ENCODE assay signal across 14 mouse cellular contexts in the genomic region with DNA sequence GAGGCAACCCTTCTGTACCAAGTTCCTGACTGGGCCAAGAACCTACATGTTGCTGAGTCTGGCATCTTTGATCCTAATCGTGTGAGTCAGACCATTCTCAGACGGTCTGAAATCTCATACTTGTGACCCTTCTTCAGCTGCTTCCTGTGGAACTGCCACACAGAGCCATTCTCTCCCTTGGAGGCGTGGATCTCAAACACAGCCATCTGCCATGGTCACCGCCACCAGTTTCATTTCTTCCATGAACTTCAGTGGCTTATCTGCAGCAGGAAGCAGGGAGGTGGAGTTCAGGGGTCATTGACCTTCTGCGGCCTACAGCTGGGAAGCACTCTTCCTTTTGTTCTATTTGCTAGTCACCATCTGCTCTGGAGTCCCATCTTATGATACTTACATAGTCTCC. TPM values are rescaled to one million over a fixed set of nuclear protein-coding genes. Genes with fewer than 3 reads are reported as not detected.
A peak's percentile ranks its signal among the peaks of the same experiment; 100 is the strongest.
DNase-seq lines count a peak whose midpoint lies in the region; ATAC-seq and TF ChIP-seq lines count a peak whose summit lies in the region.
"Had no signal": no experiment of that assay in that cellular context is flagged by ENCODE, and none has a peak within 500 bp of the region (broad histone marks: within the 10 kb centered on the region; RNA-seq: fewer than 3 reads in every experiment).

No protein-coding gene starts in this region.

- H3K4me2 ChIP-seq in heart, embryonic 12.5 days, result no peak overlapping the region
- H3K4me2 ChIP-seq in midbrain, postnatal 0 days (ENCODE audit: low read depth, low read length, poor library complexity, severe bottlenecking), result no peak overlapping the region
- H3K4me2 ChIP-seq: limb, embryonic 12.5 days; neural tube, embryonic 15.5 days had no signal

- no peak overlapping the region for H3K27ac ChIP-seq in heart, adult 2 months
- H3K27ac ChIP-seq in heart, embryonic 12.5 days (ENCODE audit: poor library complexity, severe bottlenecking), result no peak overlapping the region
- H3K27ac ChIP-seq in liver, adult 2 months (replicated peaks; ENCODE audit: insufficient read depth, low read depth, low read length), result no peak overlapping the region
- no peak overlapping the region for H3K27ac ChIP-seq in thymus, adult 2 months (ENCODE audit: control insufficient read depth, insufficient read depth, low read length)
- H3K27ac ChIP-seq in midbrain, postnatal 0 days (ENCODE audit: low read depth, low read length), result no peak overlapping the region
- H3K27ac ChIP-seq: limb, embryonic 12.5 days; neural tube, embryonic 15.5 days had no signal

- H3K27me3 ChIP-seq in heart, adult 2 months (ENCODE audit: control insufficient read depth, insufficient read depth, low read length), result no peaks in the 10 kb centered on the region
- H3K27me3 ChIP-seq in heart, embryonic 12.5 days (replicated peaks), result no peaks in the 10 kb centered on the region
- H3K27me3 ChIP-seq in liver, adult 2 months (ENCODE audit: control insufficient read depth, insufficient read depth, low read length), result no peaks in the 10 kb centered on the region
- no peaks in the 10 kb centered on the region for H3K27me3 ChIP-seq in thymus, adult 2 months (ENCODE audit: control insufficient read depth, insufficient read depth, low read length)
- no peaks in the 10 kb centered on the region for H3K27me3 ChIP-seq in midbrain, postnatal 0 days (ENCODE audit: insufficient read depth, low read length)
- H3K27me3 ChIP-seq: limb, embryonic 12.5 days; neural tube, embryonic 15.5 days had no signal

- intact Hi-C loops in heart, adult 2 months (cut with DNase I), result no loop called here

- TF ChIP-seq EP300 in heart, adult 2 months (IDR thresholded peaks at IDR 0.05; ENCODE audit: insufficient read depth, low read depth, low read length), result 0 out of 2 replicates have a peak, but pooled peaks have one; percentile 11

- WGBS in heart, adult 2 months, result 38% methylated on average over 5 of the region's 5 CpGs
- WGBS in heart, embryonic 12.5 days, result 58% methylated on average over 5 of the region's 5 CpGs
- 62% methylated on average over 5 of the region's 5 CpGs for WGBS in liver, adult 2 months
- 71% methylated on average over 5 of the region's 5 CpGs for WGBS in thymus, adult 2 months
- WGBS in midbrain, postnatal 0 days, result 80% methylated on average over 5 of the region's 5 CpGs

- no peak for ATAC-seq in heart, embryonic 12.5 days (ENCODE audit: insufficient number of reproducible peaks, low FRiP score)
- peak; percentile 86 for ATAC-seq in megakaryocyte progenitor cell, adult 5-6 weeks (replicated peaks; ENCODE audit: poor library complexity)
- no peak for ATAC-seq in midbrain, postnatal 0 days (ENCODE audit: low FRiP score)
- ATAC-seq: forebrain, embryonic 14.5 days had no signal

- H3K4me1 ChIP-seq in heart, adult 2 months (ENCODE audit: control insufficient read depth, insufficient read depth, low read length), result no peaks in the 10 kb centered on the region
- H3K4me1 ChIP-seq in heart, embryonic 12.5 days (replicated peaks), result 0 out of 2 replicates have a peak, but pooled peaks cover 1% of the 10 kb centered on the region
- H3K4me1 ChIP-seq in liver, adult 2 months (ENCODE audit: control insufficient read depth, insufficient read depth, low read length), result no peaks in the 10 kb centered on the region
- H3K4me1 ChIP-seq in thymus, adult 2 months (replicated peaks; ENCODE audit: control insufficient read depth, insufficient read depth, low read length), result no peaks in the 10 kb centered on the region
- no peaks in the 10 kb centered on the region for H3K4me1 ChIP-seq in midbrain, postnatal 0 days (ENCODE audit: insufficient read depth, low read length)
- H3K4me1 ChIP-seq: neural tube, embryonic 15.5 days had no signal

- DNase-seq in heart, adult 2 months, result peak in 1 of 2 experiments; percentile 49
- peak; percentile 58 for DNase-seq in liver, adult 2 months (ENCODE audit: extremely low read depth, low read depth, low spot score)
- DNase-seq in liver, result no peak
- peak; percentile 13 for DNase-seq in embryo, embryonic 11 days
- no peak for DNase-seq in thymus, adult 2 months
- no peak for DNase-seq in midbrain, postnatal 0 days (ENCODE audit: low spot score)
- DNase-seq: gastrocnemius, postnatal 10 days; retina, postnatal 1 day had no signal

- H3K36me3 ChIP-seq in heart, adult 2 months (ENCODE audit: control insufficient read depth, insufficient read depth, low read length), result no peaks in the 10 kb centered on the region
- H3K36me3 ChIP-seq in heart, embryonic 12.5 days, result no peaks in the 10 kb centered on the region
- no peaks in the 10 kb centered on the region for H3K36me3 ChIP-seq in liver, adult 2 months (ENCODE audit: control insufficient read depth, insufficient read depth, low read length)
- H3K36me3 ChIP-seq in thymus, adult 2 months (ENCODE audit: control insufficient read depth, insufficient read depth, low read length), result no peaks in the 10 kb centered on the region
- no peaks in the 10 kb centered on the region for H3K36me3 ChIP-seq in midbrain, postnatal 0 days (ENCODE audit: insufficient read depth, low read length)
- H3K36me3 ChIP-seq: G1E; limb, embryonic 12.5 days; neural tube, embryonic 15.5 days had no signal

- H3K4me3 ChIP-seq in heart, adult 2 months, result no peak overlapping the region
- H3K4me3 ChIP-seq in heart, embryonic 12.5 days, result no peak overlapping the region
- no peak overlapping the region for H3K4me3 ChIP-seq in liver, adult 2 months (ENCODE audit: insufficient read depth, low read depth, low read length)
- no peak overlapping the region for H3K4me3 ChIP-seq in thymus, adult 2 months (ENCODE audit: control insufficient read depth, insufficient read depth, low read length)
- no peak overlapping the region for H3K4me3 ChIP-seq in midbrain, postnatal 0 days (ENCODE audit: low read depth, low read length)
- H3K4me3 ChIP-seq: limb, embryonic 12.5 days; neural tube, embryonic 15.5 days had no signal

- TF ChIP-seq POLR2A in heart, adult 2 months (IDR thresholded peaks at IDR 0.05; ENCODE audit: insufficient read depth, low read depth, low read length), result no peak
- TF ChIP-seq POLR2A in liver, adult 2 months (IDR thresholded peaks at IDR 0.05; ENCODE audit: extremely low read depth, insufficient read depth, low read length), result no peak
- TF ChIP-seq POLR2A in thymus, adult 2 months (IDR thresholded peaks at IDR 0.05; ENCODE audit: control insufficient read depth, extremely low read depth, insufficient read depth, low read length, poor library complexity), result no peak

- H3K79me2 ChIP-seq in heart, adult 2 months (replicated peaks; ENCODE audit: control insufficient read depth, insufficient read depth, low read length), result no peaks in the 10 kb centered on the region
- H3K79me2 ChIP-seq in liver, adult 2 months (ENCODE audit: control insufficient read depth, insufficient read depth, low read length), result no peaks in the 10 kb centered on the region

- no peak overlapping the region for H3K9ac ChIP-seq in heart, adult 2 months (ENCODE audit: low read depth, low read length)
- no peak overlapping the region for H3K9ac ChIP-seq in heart, embryonic 12.5 days
- no peak overlapping the region for H3K9ac ChIP-seq in liver, adult 2 months (ENCODE audit: low read depth, low read length)
- H3K9ac ChIP-seq in midbrain, postnatal 0 days (replicated peaks; ENCODE audit: low read length, poor library complexity, severe bottlenecking), result no peak overlapping the region
- H3K9ac ChIP-seq: limb, embryonic 12.5 days; neural tube, embryonic 15.5 days had no signal

- no peaks in the 10 kb centered on the region for H3K9me3 ChIP-seq in heart, embryonic 12.5 days (replicated peaks)
- H3K9me3 ChIP-seq in midbrain, postnatal 0 days (ENCODE audit: low read length), result no peaks in the 10 kb centered on the region
- H3K9me3 ChIP-seq: limb, embryonic 12.5 days; neural tube, embryonic 15.5 days had no signal

- TF ChIP-seq CTCF in heart, adult 2 months (IDR thresholded peaks at IDR 0.05), result no peak
- no peak for TF ChIP-seq CTCF in liver, adult 2 months (IDR thresholded peaks at IDR 0.05; ENCODE audit: low read depth, low read length)
- no peak for TF ChIP-seq CTCF in thymus, adult 2 months (IDR thresholded peaks at IDR 0.05; ENCODE audit: borderline replicate concordance, control insufficient read depth, extremely low read depth, insufficient read depth, low read length, poor library complexity)
- no peak for TF ChIP-seq CTCF in midbrain, postnatal 0 days (IDR thresholded peaks at IDR 0.05)

RNA-seq across cellular contexts. Expression of a gene that starts 17.5 kb away (rescaled TPM):
- 10 to 100 TPM; 20.0 to 25.0 TPM for total RNA-seq in heart, adult 2 months (2021)
- 45.5 and 54.8 TPM in 2 replicates for polyA plus RNA-seq in heart, adult 2 months (2012; rRNA removed)
- polyA plus RNA-seq in heart, embryonic 12.5 days (2016; fragmentation: Nextera tagmentation; extraction: Ambion mirVana), result 19.2 and 22.0 TPM in 2 replicates
- 5.7 and 7.0 TPM in 2 replicates for total RNA-seq in liver, adult 2 months (2014; rRNA removed)
- 9.1 and 16.1 TPM in 2 replicates for polyA plus RNA-seq in liver, adult 2 months (2012; rRNA removed)
- 2.3 and 4.0 TPM in 2 replicates for total RNA-seq in megakaryocyte progenitor cell, adult 5-6 weeks (2015)
- 1.4 and 2.2 TPM in 2 replicates for total RNA-seq in megakaryocyte progenitor cell, adult 5-6 weeks (2017)
- 51.3 and 66.5 TPM in 2 replicates for polyA plus RNA-seq in thymus, adult 2 months (2012; rRNA removed)
- total RNA-seq in midbrain, postnatal 0 days (2014; rRNA removed), result 15.1 and 16.0 TPM in 2 replicates
- polyA plus RNA-seq in midbrain, postnatal 0 days (2015; fragmentation: Nextera tagmentation; extraction: Ambion mirVana), result 29.0 and 30.1 TPM in 2 replicates

RNA-seq across cellular contexts. Expression of a gene that starts 59.7 kb away (rescaled TPM):
- total RNA-seq in heart, adult 2 months (2021), result 1 to 10 TPM; 6.9 to 8.5 TPM
- 2.7 and 4.3 TPM in 2 replicates for polyA plus RNA-seq in heart, adult 2 months (2012; rRNA removed)
- polyA plus RNA-seq in heart, embryonic 12.5 days (2016; fragmentation: Nextera tagmentation; extraction: Ambion mirVana), result 19.4 and 19.8 TPM in 2 replicates
- total RNA-seq in liver, adult 2 months (2014; rRNA removed), result 7.5 and 7.6 TPM in 2 replicates
- polyA plus RNA-seq in liver, adult 2 months (2012; rRNA removed), result 2.9 and 3.2 TPM in 2 replicates
- total RNA-seq in megakaryocyte progenitor cell, adult 5-6 weeks (2015), result 30.4 and 34.9 TPM in 2 replicates
- total RNA-seq in megakaryocyte progenitor cell, adult 5-6 weeks (2017), result 25.4 and 30.7 TPM in 2 replicates
- polyA plus RNA-seq in thymus, adult 2 months (2012; rRNA removed), result 6.9 and 8.4 TPM in 2 replicates
- 8.8 and 10.7 TPM in 2 replicates for total RNA-seq in midbrain, postnatal 0 days (2014; rRNA removed)
- polyA plus RNA-seq in midbrain, postnatal 0 days (2015; fragmentation: Nextera tagmentation; extraction: Ambion mirVana), result 3.8 and 4.7 TPM in 2 replicates

Comparison
In these comparisons a context has a peak if more than half of its experiments do, and no peak if none do; other contexts are left out.
1. DNase-seq: peak in liver, adult 2 months (single experiment) and embryo, embryonic 11 days (single experiment); none in liver (single experiment), thymus, adult 2 months (single experiment) and midbrain, postnatal 0 days (single experiment).